Mouse (Mus musculus): ENCODE results near the gene Klhl8. TPM values are rescaled to one million over a fixed set of nuclear protein-coding genes. Genes with fewer than 3 reads are reported as not detected.

The Klhl8 gene
- polyA plus RNA-seq, 1 experiment from 2014 or later, result 12.3 TPM

DNA sequence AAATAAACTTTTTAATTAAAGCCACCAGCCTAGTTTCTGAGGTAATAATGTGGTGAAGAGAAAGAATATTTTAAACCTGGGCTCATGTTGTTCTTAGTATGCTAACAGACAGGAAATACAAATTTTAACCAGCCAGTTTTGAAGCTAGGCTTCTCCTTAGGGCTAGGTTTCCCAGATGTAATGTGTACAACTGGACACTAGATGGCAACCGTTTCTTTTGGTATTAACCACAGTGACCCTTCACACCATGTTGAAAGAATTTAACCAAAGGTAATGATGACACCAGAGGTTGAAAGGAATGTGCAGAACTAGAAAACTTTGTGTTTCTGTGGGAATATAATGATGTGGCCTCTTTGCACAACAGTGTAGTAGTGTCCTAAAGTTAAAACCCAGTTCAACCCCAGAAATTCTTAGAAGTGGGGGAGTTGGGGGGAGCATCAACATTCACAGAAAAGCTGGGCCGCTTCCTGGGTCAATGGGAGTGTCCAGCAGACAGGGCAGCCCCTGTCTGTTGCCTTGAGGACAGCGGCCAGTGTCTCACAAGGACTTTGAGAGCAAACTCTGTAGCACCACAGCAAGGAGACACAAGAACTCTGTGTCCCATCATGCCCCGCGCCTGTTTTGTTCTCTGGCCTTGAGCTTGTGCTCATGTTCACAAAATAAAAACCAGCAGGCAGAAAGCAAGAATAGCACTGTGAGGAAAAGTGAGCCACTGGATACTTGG is 54.6 kb downstream of the Klhl8 start:
- peaks cover 8% of the 10 kb centered on the region; the same call in 1 of the 2 replicates for H3K4me1 ChIP-seq
- 61% methylated on average over 5 of the region's 5 CpGs for WGBS
- ATAC-seq (ENCODE audit: low FRiP score, low read depth), result peak; percentile 73; the same call in 1 of the 2 replicates

DNA sequence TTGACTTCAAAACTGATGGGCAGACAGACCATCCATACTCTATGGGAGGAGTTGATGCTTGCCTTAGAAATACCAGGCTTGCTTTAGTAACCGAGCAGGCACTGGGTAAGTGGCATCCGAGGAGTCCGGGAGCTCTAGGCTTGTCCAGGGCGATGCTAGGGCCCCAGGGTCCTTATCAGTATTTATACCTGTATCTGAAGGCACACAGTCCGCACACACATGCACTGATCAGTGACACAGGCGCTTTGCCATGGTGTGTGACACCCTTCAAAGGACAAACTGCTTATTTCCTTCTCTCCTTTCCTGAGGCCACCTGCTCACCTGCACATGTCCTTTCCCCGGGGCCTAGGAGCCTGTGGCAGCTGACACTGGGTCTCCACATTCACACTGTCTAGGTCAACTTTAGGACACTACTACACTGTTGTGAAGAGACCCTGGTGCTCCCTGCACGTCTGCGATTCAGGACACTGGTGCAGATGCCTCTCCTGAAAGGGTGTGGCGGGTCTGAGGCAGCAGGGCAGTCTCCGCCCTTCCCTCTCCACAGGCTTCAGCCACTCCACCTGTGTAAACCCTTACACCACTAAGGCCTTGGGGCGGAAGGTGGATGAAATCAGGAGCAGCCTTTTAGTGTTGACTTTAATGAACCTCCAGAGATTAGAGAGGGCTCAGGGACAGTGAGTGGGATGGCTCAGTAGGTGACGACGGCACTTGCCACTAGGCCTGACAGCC is 55.4 kb downstream of the Klhl8 start:
- WGBS, result 78% methylated on average over 14 of the region's 14 CpGs
- Histone ChIP-seq H3K9me3 (no peaks in the 10 kb centered on the region), H3K4me1 (peaks cover 8% of the 10 kb centered on the region; the same call in 1 of the 2 replicates), H3K9ac (no peak overlapping the region), H3K36me3 (peaks cover 18% of the 10 kb centered on the region), H3K4me2 (replicated peaks) (no peak overlapping the region), H3K4me3 (no peak overlapping the region), H3K27ac (no peak overlapping the region), H3K27me3 (no peaks in the 10 kb centered on the region)
- ATAC-seq (ENCODE audit: low FRiP score, low read depth), result peak; percentile 30

More for the DNA sequence above, 54.6 kb downstream of the Klhl8 start:
- no peaks in the 10 kb centered on the region for H3K27me3 ChIP-seq
- H3K36me3 ChIP-seq, result peaks cover 11% of the 10 kb centered on the region
- no peak overlapping the region for H3K9ac ChIP-seq
- no peak overlapping the region for H3K4me2 ChIP-seq (replicated peaks)
- no peak overlapping the region for H3K27ac ChIP-seq
- no peaks in the 10 kb centered on the region for H3K9me3 ChIP-seq
- H3K4me3 ChIP-seq, result no peak overlapping the region

DNA sequence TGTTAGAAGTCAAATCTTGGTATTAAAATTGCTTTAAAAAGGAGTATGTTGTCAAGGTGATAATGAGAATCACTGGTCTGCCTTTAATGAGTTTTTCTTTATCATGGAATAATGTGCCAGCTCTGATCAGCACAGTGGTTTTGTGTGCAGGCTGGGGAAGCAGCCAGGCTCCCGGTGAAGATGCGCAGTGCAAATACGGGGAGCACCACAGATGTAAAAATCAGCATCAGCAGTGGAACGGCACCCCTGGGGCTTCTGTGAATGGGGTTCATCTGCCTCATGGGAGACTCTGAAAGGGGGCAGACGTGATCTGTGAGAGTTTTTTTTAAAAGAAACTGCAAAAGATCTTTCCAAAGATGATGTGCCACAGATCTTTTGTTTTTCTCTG is 56.3 kb downstream of the Klhl8 start:
- no peak overlapping the region for H3K9ac ChIP-seq
- peaks cover 23% of the 10 kb centered on the region for H3K36me3 ChIP-seq
- no peaks in the 10 kb centered on the region for H3K9me3 ChIP-seq
- WGBS, result 88% methylated on average over 5 of the region's 5 CpGs
- peaks cover 8% of the 10 kb centered on the region; the same call in 1 of the 2 replicates for H3K4me1 ChIP-seq
- H3K27me3 ChIP-seq, result no peaks in the 10 kb centered on the region
- no peak overlapping the region for H3K27ac ChIP-seq
- H3K4me3 ChIP-seq, result no peak overlapping the region
- no peak overlapping the region for H3K4me2 ChIP-seq (replicated peaks)
- no peak for ATAC-seq (ENCODE audit: low FRiP score, low read depth)

GRCm38 (mm10) chr5:103854041-103854806 is 56.8 kb downstream of the Klhl8 start:
- H3K4me2 ChIP-seq (replicated peaks), result no peak overlapping the region
- no peak overlapping the region for H3K27ac ChIP-seq
- no peaks in the 10 kb centered on the region for H3K9me3 ChIP-seq
- no peak overlapping the region for H3K4me3 ChIP-seq
- no peak overlapping the region for H3K9ac ChIP-seq
- no peaks in the 10 kb centered on the region for H3K27me3 ChIP-seq
- H3K4me1 ChIP-seq, result peaks cover 8% of the 10 kb centered on the region; the same call in 1 of the 2 replicates
- 74% methylated on average over 17 of the region's 17 CpGs for WGBS
- H3K36me3 ChIP-seq, result peaks cover 29% of the 10 kb centered on the region
- ATAC-seq (ENCODE audit: low FRiP score, low read depth), result no peak

DNA sequence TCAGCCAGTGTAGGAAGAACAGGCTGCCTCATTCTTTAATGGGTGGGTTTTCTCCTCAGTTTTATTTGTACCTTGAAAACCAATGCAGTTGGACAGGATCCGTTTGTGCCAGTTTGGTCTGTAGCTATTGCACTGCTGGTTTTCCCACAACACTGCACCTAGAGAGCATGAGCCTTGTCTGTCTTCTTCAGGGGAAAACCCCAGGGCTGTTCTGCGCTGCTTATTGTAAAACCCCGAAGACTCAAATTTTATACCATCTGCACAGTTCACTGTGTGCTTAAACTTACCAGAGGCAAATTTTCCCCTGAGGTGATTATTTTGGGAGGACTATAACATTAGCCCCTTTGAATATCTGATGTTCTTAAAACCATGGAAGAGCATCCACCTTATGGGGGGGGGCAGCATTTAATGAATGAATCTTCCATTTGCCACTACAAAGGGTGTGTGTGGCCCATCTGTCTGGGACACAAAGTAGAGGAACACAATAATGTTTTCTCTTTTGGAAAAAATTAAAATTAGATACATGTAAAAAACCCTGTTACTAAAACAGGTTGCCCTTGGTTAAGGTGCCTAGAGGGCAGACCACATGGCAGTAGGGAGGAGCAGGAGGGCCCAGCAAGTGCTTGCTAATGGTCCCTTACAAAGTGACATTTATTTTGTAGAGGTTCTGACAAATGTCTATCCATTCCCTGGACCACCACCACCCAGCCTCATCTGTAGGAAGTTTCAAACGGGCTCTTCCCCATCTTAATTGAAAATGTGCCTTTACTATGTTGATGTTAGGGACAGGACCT is 58.1 kb downstream of the Klhl8 start:
- peaks cover 8% of the 10 kb centered on the region for H3K4me1 ChIP-seq
- H3K36me3 ChIP-seq, result peaks cover 41% of the 10 kb centered on the region
- no peak overlapping the region for H3K4me2 ChIP-seq (replicated peaks)
- no peak overlapping the region for H3K27ac ChIP-seq
- H3K4me3 ChIP-seq, result no peak overlapping the region
- no peak for ATAC-seq (ENCODE audit: low FRiP score, low read depth)
- no peaks in the 10 kb centered on the region for H3K27me3 ChIP-seq
- no peaks in the 10 kb centered on the region for H3K9me3 ChIP-seq
- 67% methylated on average over 4 of the region's 4 CpGs for WGBS
- no peak overlapping the region for H3K9ac ChIP-seq

GRCm38 (mm10) chr5:103848546-103848945 is 62.5 kb downstream of the Klhl8 start:
- no peak for ATAC-seq (ENCODE audit: low FRiP score, low read depth)
- H3K27me3 ChIP-seq, result no peaks in the 10 kb centered on the region
- no peaks in the 10 kb centered on the region for H3K9me3 ChIP-seq
- no peak overlapping the region for H3K4me3 ChIP-seq
- H3K27ac ChIP-seq, result no peak overlapping the region
- WGBS, result 87% methylated on average over 8 of the region's 8 CpGs
- H3K4me2 ChIP-seq (replicated peaks), result no peak overlapping the region
- H3K36me3 ChIP-seq, result peaks cover 53% of the 10 kb centered on the region
- H3K9ac ChIP-seq, result no peak overlapping the region
- H3K4me1 ChIP-seq, result peaks cover 25% of the 10 kb centered on the region

- ATAC-seq (ENCODE audit: low FRiP score, low read depth), result no peak
- Histone ChIP-seq H3K9ac (no peak overlapping the region), H3K36me3 (peaks cover 59% of the 10 kb centered on the region)
These were observed 64.5 kb downstream of the Klhl8 start for GRCm38 (mm10) chr5:103846609-103847008.

DNA sequence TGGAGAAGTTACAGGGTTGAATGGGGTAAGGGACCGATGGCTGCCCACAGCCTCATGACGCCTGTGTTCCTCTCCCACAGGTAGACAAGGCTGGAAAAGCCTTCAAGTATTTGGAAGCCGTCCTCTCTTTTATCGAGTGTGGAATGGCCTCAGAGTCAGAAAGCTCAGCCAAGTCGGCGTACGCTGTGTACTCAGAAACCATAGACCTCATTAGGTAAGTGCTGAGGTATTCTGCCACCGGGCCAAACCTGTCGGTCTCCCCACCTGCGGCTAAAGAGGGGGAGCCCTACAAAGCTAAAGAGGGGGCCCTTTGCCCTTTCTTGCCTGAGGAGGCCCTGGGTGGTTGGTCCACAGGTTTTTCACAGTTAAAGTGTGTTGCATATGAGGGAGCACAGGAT is 64.9 kb downstream of the Klhl8 start:
- peaks cover 21% of the 10 kb centered on the region for H3K4me1 ChIP-seq
- H3K27ac ChIP-seq, result no peak overlapping the region
- no peak overlapping the region for H3K9ac ChIP-seq
- 81% methylated on average over 10 of the region's 10 CpGs for WGBS
- H3K27me3 ChIP-seq, result no peaks in the 10 kb centered on the region
- H3K36me3 ChIP-seq, result peaks cover 56% of the 10 kb centered on the region
- H3K9me3 ChIP-seq, result no peaks in the 10 kb centered on the region
- 0 out of 2 replicates have a peak, but pooled peaks have one; percentile 17 for ATAC-seq (ENCODE audit: low FRiP score, low read depth)
- H3K4me2 ChIP-seq (replicated peaks), result no peak overlapping the region
- no peak overlapping the region for H3K4me3 ChIP-seq

More at GRCm38 (mm10) chr5:103846609-103847008, 64.5 kb downstream of the Klhl8 start:
- H3K4me2 ChIP-seq (replicated peaks), result no peak overlapping the region
- no peaks in the 10 kb centered on the region for H3K27me3 ChIP-seq
- no peak overlapping the region for H3K27ac ChIP-seq
- peaks cover 21% of the 10 kb centered on the region for H3K4me1 ChIP-seq
- H3K9me3 ChIP-seq, result no peaks in the 10 kb centered on the region
- H3K4me3 ChIP-seq, result no peak overlapping the region
- 44% methylated on average over 5 of the region's 5 CpGs for WGBS

DNA sequence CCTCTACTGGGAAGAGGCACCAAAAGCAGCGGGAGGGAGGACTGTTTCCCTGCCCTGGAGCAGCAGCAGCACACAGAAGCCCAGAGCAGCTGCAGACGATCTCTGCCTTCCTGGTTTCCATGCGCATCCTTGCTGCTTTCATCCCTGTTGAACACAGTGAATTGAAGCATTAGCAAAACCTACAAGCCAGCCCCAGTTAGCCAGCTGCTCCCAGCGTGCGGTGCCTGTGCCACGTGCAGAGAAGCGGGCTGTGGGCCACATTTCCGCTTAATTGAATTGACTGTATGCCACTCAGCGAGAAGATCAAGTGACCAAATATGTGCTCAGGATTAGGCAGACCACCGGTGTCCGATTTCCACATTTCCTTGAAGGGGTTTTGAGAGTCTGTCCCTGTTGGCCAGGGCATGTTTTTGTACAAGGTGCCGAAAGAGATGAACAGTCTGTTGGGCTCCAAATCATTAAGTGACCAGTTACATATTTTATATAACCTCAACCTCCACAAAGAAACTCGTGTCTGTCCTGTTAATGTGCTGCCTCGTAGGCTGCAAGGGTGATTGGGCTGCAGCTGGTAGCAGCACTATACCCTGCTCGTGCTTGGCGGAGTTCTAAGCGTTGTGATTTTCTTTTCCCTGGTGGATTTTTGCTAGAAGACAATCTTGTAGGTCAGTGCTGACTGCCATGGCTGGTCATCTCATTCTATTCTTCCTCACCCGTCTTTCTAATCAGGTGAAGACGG is 65.5 kb downstream of the Klhl8 start:
- H3K9me3 ChIP-seq, result no peaks in the 10 kb centered on the region
- ATAC-seq (ENCODE audit: low FRiP score, low read depth), result peak; percentile 31; the same call in 1 of the 2 replicates
- 47% methylated on average over 19 of the region's 19 CpGs for WGBS
- H3K9ac ChIP-seq, result no peak overlapping the region
- H3K27ac ChIP-seq, result no peak overlapping the region
- peaks cover 54% of the 10 kb centered on the region for H3K36me3 ChIP-seq
- H3K4me2 ChIP-seq (replicated peaks), result no peak overlapping the region
- H3K4me1 ChIP-seq, result peaks cover 21% of the 10 kb centered on the region
- no peak overlapping the region for H3K4me3 ChIP-seq
- no peaks in the 10 kb centered on the region for H3K27me3 ChIP-seq

DNA sequence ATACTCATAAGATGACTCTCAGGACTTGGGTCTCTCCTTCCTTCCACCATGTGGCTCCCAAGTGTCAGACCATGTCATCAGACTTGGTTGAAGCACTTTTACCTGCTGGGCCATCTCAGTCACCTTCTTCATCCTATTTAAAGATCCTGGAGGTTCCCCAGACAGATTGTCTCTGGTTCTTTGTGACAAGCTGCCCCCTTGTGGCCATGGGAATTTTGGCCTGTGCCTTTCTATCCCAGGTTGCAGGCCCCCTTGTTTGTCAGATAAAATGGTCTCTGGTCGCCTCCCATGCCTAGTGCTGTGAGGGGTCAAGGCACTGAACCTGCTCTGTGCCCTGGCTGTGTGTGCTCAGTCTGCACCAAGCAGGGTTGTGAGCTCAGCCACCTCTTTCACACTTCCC is 67.1 kb downstream of the Klhl8 start:
- ATAC-seq (ENCODE audit: low FRiP score, low read depth), result no peak
- Histone ChIP-seq H3K27me3 (no peaks in the 10 kb centered on the region), H3K9ac (no peak overlapping the region), H3K36me3 (peaks cover 40% of the 10 kb centered on the region), H3K4me3 (no peak overlapping the region), H3K4me2 (replicated peaks) (no peak overlapping the region), H3K4me1 (peaks cover 25% of the 10 kb centered on the region), H3K27ac (no peak overlapping the region), H3K9me3 (no peaks in the 10 kb centered on the region)
- WGBS, result 73% methylated on average over 1 of the region's 1 CpGs

DNA sequence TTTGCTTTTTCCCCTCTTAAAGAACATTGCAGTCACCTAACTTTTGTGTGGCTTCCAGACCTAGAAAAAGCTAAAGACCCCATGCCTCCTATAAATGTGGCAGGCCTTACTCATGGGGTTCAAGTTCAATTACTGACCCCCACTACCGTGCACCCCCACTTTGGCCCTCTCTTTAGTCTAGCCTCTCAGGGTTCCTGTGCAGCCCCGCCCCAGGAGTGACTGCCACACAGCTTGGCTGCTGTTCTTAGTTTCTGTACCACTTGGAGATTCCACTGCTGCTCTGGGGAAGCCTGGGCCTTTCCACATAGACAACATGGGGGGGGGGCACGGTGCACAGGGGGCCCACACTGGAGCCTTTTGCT is 71.8 kb downstream of the Klhl8 start:
- Histone ChIP-seq H3K4me3 (no peak overlapping the region), H3K9ac (no peak overlapping the region), H3K27me3 (no peaks in the 10 kb centered on the region), H3K4me2 (replicated peaks) (no peak overlapping the region), H3K36me3 (peaks cover 33% of the 10 kb centered on the region), H3K4me1 (peaks cover 17% of the 10 kb centered on the region), H3K27ac (no peak overlapping the region), H3K9me3 (no peaks in the 10 kb centered on the region)
- 83% methylated on average over 3 of the region's 3 CpGs for WGBS
- ATAC-seq (ENCODE audit: low FRiP score, low read depth), result no peak

All from limb, embryonic 13.5 days (tissue).